Mouse (Mus musculus): ENCODE measurements around the gene Ccin. TPM values are rescaled to one million over a fixed set of nuclear protein-coding genes. Genes with fewer than 3 reads are reported as not detected.
A peak's percentile ranks its signal among the peaks of the same experiment; 100 is the strongest.

Gene Ccin
- total RNA-seq (2021): under 1 TPM; 0.26 to 0.47 TPM

GRCm38 (mm10) chr4:43983181-43983580, at the start of gene Ccin:
Gene Ccin (plus strand): TSS chr4:43983483.
- no peak for DNase-seq

- no peak for DNase-seq
These were observed 47.1 kb upstream of the Ccin start for GRCm38 (mm10) chr4:43936186-43936585.

GRCm38 (mm10) chr4:43936749-43937674, 46.3 kb upstream of the Ccin start:
- no peak for DNase-seq

- DNase-seq: no peak
These were observed 42.0 kb upstream of the Ccin start for GRCm38 (mm10) chr4:43941315-43941714.

GRCm38 (mm10) chr4:43942421-43942820, 40.9 kb upstream of the Ccin start:
- no peak for DNase-seq

- no peak for DNase-seq
These were observed 35.7 kb upstream of the Ccin start for GRCm38 (mm10) chr4:43947571-43947970.

GRCm38 (mm10) chr4:43957292-43957845, 25.9 kb upstream of the Ccin start, which contains the start of gene Glipr2:
Gene Glipr2 (plus strand): TSS chr4:43957401.
- DNase-seq: peak; percentile 94

GRCm38 (mm10) chr4:43957846-43958461, 25.3 kb upstream of the Ccin start:
- DNase-seq: peak; percentile 79

- DNase-seq: no peak
These were observed 23.6 kb upstream of the Ccin start for GRCm38 (mm10) chr4:43959523-43960179.

- DNase-seq: no peak
These were observed 23.1 kb upstream of the Ccin start for GRCm38 (mm10) chr4:43960207-43960606.

GRCm38 (mm10) chr4:43964326-43964833, 18.9 kb upstream of the Ccin start:
- no peak for DNase-seq

- no peak for DNase-seq
These were observed 18.2 kb upstream of the Ccin start for GRCm38 (mm10) chr4:43964951-43965684.

- DNase-seq: no peak
These were observed 17.3 kb upstream of the Ccin start for GRCm38 (mm10) chr4:43965856-43966535.

GRCm38 (mm10) chr4:43968650-43969049, 14.6 kb upstream of the Ccin start:
- DNase-seq: peak; percentile 79

- peak; percentile 49 for DNase-seq
These were observed 13.9 kb upstream of the Ccin start for GRCm38 (mm10) chr4:43969373-43969772.

GRCm38 (mm10) chr4:43970393-43971330, 12.6 kb upstream of the Ccin start:
- DNase-seq: no peak

GRCm38 (mm10) chr4:43971541-43972136, 11.6 kb upstream of the Ccin start:
- DNase-seq: no peak

GRCm38 (mm10) chr4:43972137-43972591, 11.1 kb upstream of the Ccin start:
- DNase-seq: peak; percentile 68

- DNase-seq: peak; percentile 73
These were observed 9.7 kb upstream of the Ccin start for GRCm38 (mm10) chr4:43973526-43973981.

Data from heart, postnatal 4 days (tissue).